Mouse (Mus musculus): Measurements from ENCODE around the gene Exoc3l2.
"Not testable (repeated sequence)": the region's sequence is repeated elsewhere in the genome, so short reads cannot be mapped to it uniquely, and the experiment has no call there.

The Exoc3l2 gene

GRCm38 (mm10) chr7:19489525-19489924 is 26.4 kb downstream of the Exoc3l2 start:
- DNase-seq (ENCODE audit: low spot score): no peak

- DNase-seq (ENCODE audit: low spot score): peak; percentile 35
Measured at GRCm38 (mm10) chr7:19491731-19492130, 28.6 kb downstream of the Exoc3l2 start.

GRCm38 (mm10) chr7:19494751-19495474 is 31.8 kb downstream of the Exoc3l2 start:
- no peak for DNase-seq (ENCODE audit: low spot score)

- no peak for DNase-seq (ENCODE audit: low spot score)
Measured at GRCm38 (mm10) chr7:19495521-19496213, 32.5 kb downstream of the Exoc3l2 start.

- DNase-seq (ENCODE audit: low spot score): no peak
Measured at GRCm38 (mm10) chr7:19496214-19496555, 33.1 kb downstream of the Exoc3l2 start.

- DNase-seq (ENCODE audit: low spot score): no peak
Measured at GRCm38 (mm10) chr7:19498326-19498725, 35.2 kb downstream of the Exoc3l2 start.

GRCm38 (mm10) chr7:19500420-19501363 is 37.6 kb downstream of the Exoc3l2 start:
- DNase-seq (ENCODE audit: low spot score): no peak

GRCm38 (mm10) chr7:19501658-19502057 is 38.5 kb downstream of the Exoc3l2 start:
- no peak for DNase-seq (ENCODE audit: low spot score)

- DNase-seq (ENCODE audit: low spot score): peak; percentile 86
Measured at GRCm38 (mm10) chr7:19503481-19504068, 40.4 kb downstream of the Exoc3l2 start.

GRCm38 (mm10) chr7:19506326-19506725 is 43.2 kb downstream of the Exoc3l2 start:
- DNase-seq (ENCODE audit: low spot score): no peak

- peak; percentile 72 for DNase-seq (ENCODE audit: low spot score)
Measured at GRCm38 (mm10) chr7:19506969-19507611, 44.0 kb downstream of the Exoc3l2 start.

- DNase-seq (ENCODE audit: low spot score): peak; percentile 41
Measured at GRCm38 (mm10) chr7:19507612-19507981, 44.5 kb downstream of the Exoc3l2 start.

GRCm38 (mm10) chr7:19508150-19508923 is 45.2 kb downstream of the Exoc3l2 start, which contains the start of the genes Bloc1s3 and Trappc6a:
Gene Bloc1s3, minus strand, starts transcription at chr7:19508367.
Gene Trappc6a, plus strand, starts transcription at chr7:19508395.
- DNase-seq (ENCODE audit: low spot score): peak; percentile 96

GRCm38 (mm10) chr7:19508924-19509568 is 45.9 kb downstream of the Exoc3l2 start:
- peak; percentile 33 for DNase-seq (ENCODE audit: low spot score)

- DNase-seq (ENCODE audit: low spot score): no peak
Measured at GRCm38 (mm10) chr7:19509786-19510185, 46.7 kb downstream of the Exoc3l2 start.

GRCm38 (mm10) chr7:19511934-19512333 is 48.8 kb downstream of the Exoc3l2 start:
- DNase-seq (ENCODE audit: low spot score): not testable (repeated sequence)

GRCm38 (mm10) chr7:19512353-19512752 is 49.2 kb downstream of the Exoc3l2 start:
- no peak for DNase-seq (ENCODE audit: low spot score)

- DNase-seq (ENCODE audit: low spot score): peak; percentile 62
Measured at GRCm38 (mm10) chr7:19517652-19518365, 54.7 kb downstream of the Exoc3l2 start, which contains the start of gene Nkpd1. Gene Nkpd1, plus strand, starts transcription at chr7:19517838.

GRCm38 (mm10) chr7:19520032-19520431 is 56.9 kb downstream of the Exoc3l2 start:
- DNase-seq (ENCODE audit: low spot score): peak; percentile 36
